Mouse (Mus musculus) embryonic facial prominence, embryonic 13.5 days (tissue): ENCODE measurements around the gene Sptbn1. TPM values are rescaled to one million over a fixed set of nuclear protein-coding genes. Genes with fewer than 3 reads are reported as not detected.

ENCODE experiments used
- ATAC-seq: fragments of 200-750 bp; cut with Nextera tagmentation; 2 replicates; pipeline ENCODE4 v1.8.0; 2017; ENCODE audit warnings: low read depth; ENCODE audit not compliant: insufficient number of reproducible peaks, insufficient read depth, low FRiP score, low TSS enrichment
- H3K27ac ChIP-seq: fragments of 300-500 bp; sonication (generic); 2 replicates; pipeline ENCODE4 v1.5.1; 2015; ENCODE audit warnings: moderate library complexity, mild to moderate bottlenecking, inconsistent platforms
- H3K27me3 ChIP-seq: fragments of 300-500 bp; sonication (generic); 2 replicates; pipeline ENCODE4 v1.6.1; 2015; ENCODE audit warnings: mild to moderate bottlenecking, inconsistent platforms
- H3K36me3 ChIP-seq: fragments of 300-500 bp; sonication (generic); 2 replicates; pipeline ENCODE4 v1.6.1; 2015; ENCODE audit warnings: mild to moderate bottlenecking, inconsistent platforms
- H3K4me1 ChIP-seq: fragments of 300-500 bp; sonication (generic); 2 replicates; pipeline ENCODE4 v1.6.1; 2015; ENCODE audit warnings: inconsistent platforms
- H3K4me2 ChIP-seq: fragments of 300-500 bp; sonication (generic); 2 replicates; pipeline ENCODE4 v1.6.1; 2015; ENCODE audit warnings: moderate library complexity, mild to moderate bottlenecking, inconsistent platforms
- H3K4me3 ChIP-seq: fragments of 300-500 bp; sonication (generic); 2 replicates; pipeline ENCODE4 v1.5.1; 2015; ENCODE audit warnings: mild to moderate bottlenecking, inconsistent platforms
- H3K9ac ChIP-seq: fragments of 300-500 bp; sonication (generic); 2 replicates; pipeline ENCODE4 v1.6.1; 2015; ENCODE audit warnings: mild to moderate bottlenecking, inconsistent platforms
- H3K9me3 ChIP-seq: fragments of 300-500 bp; sonication (generic); 2 replicates; pipeline ENCODE4 v1.6.1; 2016; ENCODE audit warnings: inconsistent platforms
- WGBS: fragments of 180-500 bp; shearing (Covaris S2); methylation state at CpG from one replicate; pipeline ENCODE4 v1.1.7; 2015; ENCODE audit warnings: mixed read lengths; 5-methylcytosine and 5-hydroxymethylcytosine counted together
- polyA plus RNA-seq: library from polyadenylated mRNA; unstranded; fragments of >200 nt; fragmentation: Nextera tagmentation; extraction: Ambion mirVana; gene quantifications from 2 replicates; pipeline ENCODE4 v1.2.1, GENCODE M21; 2015

Sptbn1 gene
- polyA plus RNA-seq, 1 experiment from 2014 or later = 80.9 TPM

DNA sequence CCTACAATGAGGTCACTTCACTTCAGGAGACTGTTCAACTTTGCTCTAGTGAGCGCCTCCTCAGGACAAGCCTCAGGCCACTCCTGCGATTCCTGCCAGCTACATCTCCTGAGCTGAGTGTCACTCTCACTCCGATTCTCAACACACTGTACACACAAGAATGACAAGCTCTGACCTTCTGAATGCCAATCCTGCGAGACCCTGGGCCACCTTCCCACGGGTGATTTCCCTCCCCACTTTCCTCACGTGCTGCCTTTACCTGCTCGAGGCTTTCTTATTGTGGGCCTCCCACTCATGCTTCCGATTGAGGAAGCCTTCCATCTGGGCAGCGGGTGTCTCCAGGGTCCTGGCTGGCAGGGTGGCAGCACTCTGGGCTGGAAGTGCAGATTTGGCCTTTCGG, 163.8 kb downstream of the Sptbn1 start:
- H3K36me3 ChIP-seq = peaks cover 91% of the 10 kb centered on the region
- 93% methylated on average over 10 of the region's 10 CpGs for WGBS
- no peaks in the 10 kb centered on the region for H3K9me3 ChIP-seq
- H3K4me1 ChIP-seq = no peaks in the 10 kb centered on the region
- no peaks in the 10 kb centered on the region for H3K27me3 ChIP-seq
- H3K9ac ChIP-seq = no peak overlapping the region
- ATAC-seq = no peak
- H3K4me2 ChIP-seq = no peak overlapping the region
- no peak overlapping the region for H3K4me3 ChIP-seq
- no peak overlapping the region for H3K27ac ChIP-seq

GRCm38 (mm10) chr11:30102594-30102993, 165.4 kb downstream of the Sptbn1 start:
- H3K9ac ChIP-seq = no peak overlapping the region
- WGBS = 93% methylated on average over 2 of the region's 2 CpGs
- no peak overlapping the region for H3K27ac ChIP-seq
- H3K4me1 ChIP-seq = no peaks in the 10 kb centered on the region
- H3K4me2 ChIP-seq = no peak overlapping the region
- ATAC-seq = no peak
- no peaks in the 10 kb centered on the region for H3K27me3 ChIP-seq
- H3K36me3 ChIP-seq = peaks cover 86% of the 10 kb centered on the region
- no peak overlapping the region for H3K4me3 ChIP-seq
- no peaks in the 10 kb centered on the region for H3K9me3 ChIP-seq

GRCm38 (mm10) chr11:30101796-30102195, 166.2 kb downstream of the Sptbn1 start:
- Histone ChIP-seq H3K27me3 (no peaks in the 10 kb centered on the region), H3K36me3 (peaks cover 90% of the 10 kb centered on the region), H3K4me1 (no peaks in the 10 kb centered on the region), H3K4me3 (no peak overlapping the region), H3K9ac (no peak overlapping the region), H3K27ac (no peak overlapping the region), H3K4me2 (no peak overlapping the region), H3K9me3 (no peaks in the 10 kb centered on the region)
- WGBS = 97% methylated on average over 1 of the region's 1 CpGs
- no peak for ATAC-seq

DNA sequence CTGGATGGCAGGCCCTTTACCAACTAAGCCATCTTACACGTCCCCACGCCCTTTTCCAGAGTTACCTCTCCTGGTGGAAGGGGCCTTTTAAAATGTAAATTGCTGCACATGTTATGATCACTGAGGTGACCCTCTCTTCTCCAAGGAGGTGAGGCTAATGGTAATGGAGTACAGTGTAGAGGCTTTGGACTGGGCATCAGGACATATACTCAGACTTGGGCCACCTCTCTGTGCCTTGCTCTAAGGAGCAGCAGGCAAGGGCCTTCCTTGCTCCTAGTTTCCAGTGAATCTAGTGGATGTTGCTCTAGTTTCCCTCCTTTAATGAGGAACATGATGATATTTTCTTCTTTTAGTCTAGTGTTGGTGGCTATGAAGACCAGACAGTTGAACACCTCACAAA, 166.8 kb downstream of the Sptbn1 start:
- peaks cover 86% of the 10 kb centered on the region for H3K36me3 ChIP-seq
- no peaks in the 10 kb centered on the region for H3K27me3 ChIP-seq
- no peak overlapping the region for H3K4me2 ChIP-seq

DNA sequence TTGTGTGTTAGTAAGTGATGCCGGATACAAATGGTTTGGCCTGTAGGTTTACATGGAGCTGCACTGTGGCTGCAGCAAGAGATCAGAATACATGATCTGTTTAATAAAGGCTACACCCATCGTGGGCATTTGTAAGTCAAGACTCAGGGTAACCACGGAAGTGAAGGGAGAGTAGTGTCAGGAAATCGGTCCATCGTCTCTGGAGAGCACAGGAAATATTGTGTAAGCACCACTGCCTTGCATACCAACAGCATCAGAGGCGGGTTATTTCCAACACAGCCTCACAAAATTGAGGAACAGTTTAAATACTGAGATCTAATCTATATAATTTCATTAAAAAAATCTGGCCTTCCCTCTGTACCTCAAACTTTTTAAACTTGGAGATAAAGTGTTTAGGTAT, 168.1 kb downstream of the Sptbn1 start:
- H3K27ac ChIP-seq = no peak overlapping the region
- H3K36me3 ChIP-seq = peaks cover 74% of the 10 kb centered on the region
- no peaks in the 10 kb centered on the region for H3K4me1 ChIP-seq
- no peak overlapping the region for H3K4me2 ChIP-seq
- H3K27me3 ChIP-seq = no peaks in the 10 kb centered on the region
- no peaks in the 10 kb centered on the region for H3K9me3 ChIP-seq
- 77% methylated on average over 6 of the region's 6 CpGs for WGBS
- ATAC-seq = no peak
- no peak overlapping the region for H3K4me3 ChIP-seq
- no peak overlapping the region for H3K9ac ChIP-seq

More for the DNA sequence above, 166.8 kb downstream of the Sptbn1 start:
- H3K27ac ChIP-seq = no peak overlapping the region
- H3K4me3 ChIP-seq = no peak overlapping the region
- no peaks in the 10 kb centered on the region for H3K9me3 ChIP-seq
- H3K9ac ChIP-seq = no peak overlapping the region
- no peaks in the 10 kb centered on the region for H3K4me1 ChIP-seq
- 89% methylated on average over 2 of the region's 2 CpGs for WGBS
- no peak for ATAC-seq

DNA sequence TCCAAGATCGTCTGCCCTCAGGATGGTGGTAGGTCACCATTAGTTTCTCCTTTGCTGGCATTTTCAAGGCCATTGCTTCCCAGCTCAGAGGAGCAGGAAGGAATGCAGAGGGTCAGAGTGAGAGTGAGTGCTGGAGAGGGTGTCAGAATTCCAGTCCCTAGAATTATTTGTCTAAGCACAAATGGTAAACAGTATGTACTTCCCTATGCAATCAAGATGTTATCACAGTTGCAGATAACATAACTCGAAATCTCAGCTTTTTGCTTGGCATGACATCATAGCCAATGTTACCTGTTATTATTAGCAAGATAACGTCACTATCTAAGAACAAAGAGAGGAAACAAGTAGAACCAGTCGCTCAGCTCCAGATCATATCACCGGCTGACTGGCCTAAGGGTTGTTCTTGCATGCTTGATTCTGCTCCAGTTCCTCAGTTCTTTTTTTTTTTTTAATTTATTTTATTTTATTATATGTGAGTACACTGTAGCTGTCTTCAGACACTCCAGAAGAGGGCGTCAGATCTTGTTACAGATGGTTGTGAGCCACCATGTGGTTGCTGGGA, 172.7 kb downstream of the Sptbn1 start:
- Histone ChIP-seq H3K36me3 (peaks cover 28% of the 10 kb centered on the region), H3K27ac (no peak overlapping the region), H3K9ac (no peak overlapping the region), H3K4me2 (no peak overlapping the region), H3K27me3 (no peaks in the 10 kb centered on the region), H3K4me1 (no peaks in the 10 kb centered on the region), H3K9me3 (no peaks in the 10 kb centered on the region), H3K4me3 (no peak overlapping the region)
- ATAC-seq = no peak
- WGBS = 77% methylated on average over 6 of the region's 6 CpGs

GRCm38 (mm10) chr11:30091892-30092291, 176.1 kb downstream of the Sptbn1 start:
- no peak overlapping the region for H3K4me2 ChIP-seq
- H3K27me3 ChIP-seq = no peaks in the 10 kb centered on the region
- no peak overlapping the region for H3K27ac ChIP-seq
- no peak overlapping the region for H3K4me3 ChIP-seq
- H3K9ac ChIP-seq = no peak overlapping the region
- no peaks in the 10 kb centered on the region for H3K9me3 ChIP-seq
- ATAC-seq = no peak
- 0 out of 2 replicates have a peak, but pooled peaks cover 4% of the 10 kb centered on the region for H3K36me3 ChIP-seq
- no peaks in the 10 kb centered on the region for H3K4me1 ChIP-seq
- 52% methylated on average over 4 of the region's 4 CpGs for WGBS

- no peaks in the 10 kb centered on the region for H3K4me1 ChIP-seq
- no peaks in the 10 kb centered on the region for H3K9me3 ChIP-seq
- no peak for ATAC-seq
- H3K27me3 ChIP-seq = no peaks in the 10 kb centered on the region
- no peak overlapping the region for H3K4me2 ChIP-seq
- no peak overlapping the region for H3K4me3 ChIP-seq
- H3K9ac ChIP-seq = no peak overlapping the region
- no peak overlapping the region for H3K27ac ChIP-seq
- no peaks in the 10 kb centered on the region for H3K36me3 ChIP-seq
Measured at GRCm38 (mm10) chr11:30085114-30085513, 182.9 kb downstream of the Sptbn1 start.

- H3K27ac ChIP-seq = no peak overlapping the region
- WGBS = 40% methylated on average over 8 of the region's 8 CpGs
- H3K36me3 ChIP-seq = no peaks in the 10 kb centered on the region
- ATAC-seq = no peak
- no peaks in the 10 kb centered on the region for H3K27me3 ChIP-seq
- no peaks in the 10 kb centered on the region for H3K9me3 ChIP-seq
- H3K4me3 ChIP-seq = no peak overlapping the region
- no peak overlapping the region for H3K9ac ChIP-seq
- no peak overlapping the region for H3K4me2 ChIP-seq
- no peaks in the 10 kb centered on the region for H3K4me1 ChIP-seq
Measured at GRCm38 (mm10) chr11:30057299-30057698, 210.7 kb downstream of the Sptbn1 start.

Other genes starting within 250 kb of the Sptbn1 start
- gene Eml6, start 242.1 kb downstream of the Sptbn1 start, polyA plus RNA-seq = 0.81 and 1.3 TPM in 2 replicates
- gene 4930505A04Rik, start 203.7 kb upstream of the Sptbn1 start, polyA plus RNA-seq = not detected in 2 replicates